Mouse (Mus musculus): ENCODE results near the gene Rnf26.

Gene Rnf26

GRCm38 (mm10) chr9:44113105-44113789, at the start of gene Rnf26, which contains the start of gene Gm49380:
Rnf26 (minus strand) TSS chr9:44113517.
Gm49380 (minus strand) TSS chr9:44113500.
- peak; percentile 98 for DNase-seq (ENCODE audit: low read depth, low spot score)

GRCm38 (mm10) chr9:44159886-44160285, 46.6 kb upstream of the Rnf26 start:
- peak; percentile 58 for DNase-seq (ENCODE audit: low read depth, low spot score)

GRCm38 (mm10) chr9:44147290-44147689, 34.0 kb upstream of the Rnf26 start:
- DNase-seq (ENCODE audit: low read depth, low spot score): no peak

- no peak for DNase-seq (ENCODE audit: low read depth, low spot score)
Measured at GRCm38 (mm10) chr9:44144718-44145060, 31.4 kb upstream of the Rnf26 start.

GRCm38 (mm10) chr9:44144023-44144717, 30.9 kb upstream of the Rnf26 start:
- DNase-seq (ENCODE audit: low read depth, low spot score): no peak

- no peak for DNase-seq (ENCODE audit: low read depth, low spot score)
Measured at GRCm38 (mm10) chr9:44143421-44143820, 30.1 kb upstream of the Rnf26 start.

- DNase-seq (ENCODE audit: low read depth, low spot score): no peak
Measured at GRCm38 (mm10) chr9:44141951-44142350, 28.6 kb upstream of the Rnf26 start.

- no peak for DNase-seq (ENCODE audit: low read depth, low spot score)
Measured at GRCm38 (mm10) chr9:44137846-44138245, 24.5 kb upstream of the Rnf26 start.

- no peak for DNase-seq (ENCODE audit: low read depth, low spot score)
Measured at GRCm38 (mm10) chr9:44135731-44136411, 22.6 kb upstream of the Rnf26 start.

- DNase-seq (ENCODE audit: low read depth, low spot score): no peak
Measured at GRCm38 (mm10) chr9:44134851-44135730, 21.8 kb upstream of the Rnf26 start.

- DNase-seq (ENCODE audit: low read depth, low spot score): peak; percentile 70
Measured at GRCm38 (mm10) chr9:44134101-44134850, 21.0 kb upstream of the Rnf26 start, which contains the start of gene Mcam. Mcam (plus strand) TSS chr9:44134469.

- no peak for DNase-seq (ENCODE audit: low read depth, low spot score)
Measured at GRCm38 (mm10) chr9:44133287-44133686, 20.0 kb upstream of the Rnf26 start.

- DNase-seq (ENCODE audit: low read depth, low spot score): no peak
Measured at GRCm38 (mm10) chr9:44132200-44132599, 18.9 kb upstream of the Rnf26 start.

GRCm38 (mm10) chr9:44131276-44131590, 17.9 kb upstream of the Rnf26 start:
- no peak for DNase-seq (ENCODE audit: low read depth, low spot score)

- no peak for DNase-seq (ENCODE audit: low read depth, low spot score)
Measured at GRCm38 (mm10) chr9:44130581-44131275, 17.4 kb upstream of the Rnf26 start.

GRCm38 (mm10) chr9:44130034-44130433, 16.7 kb upstream of the Rnf26 start:
- DNase-seq (ENCODE audit: low read depth, low spot score): peak; percentile 63

GRCm38 (mm10) chr9:44129633-44130032, 16.3 kb upstream of the Rnf26 start:
- no peak for DNase-seq (ENCODE audit: low read depth, low spot score)

GRCm38 (mm10) chr9:44127351-44127801, 14.1 kb upstream of the Rnf26 start:
- DNase-seq (ENCODE audit: low read depth, low spot score): no peak

- DNase-seq (ENCODE audit: low read depth, low spot score): no peak
Measured at GRCm38 (mm10) chr9:44126746-44127145, 13.4 kb upstream of the Rnf26 start.
